Mouse (Mus musculus) midbrain, embryonic 11.5 days (tissue): Measurements from ENCODE around the gene Bmper. TPM values are rescaled to one million over a fixed set of nuclear protein-coding genes. Genes with fewer than 3 reads are reported as not detected.

Experiments
- ATAC-seq: fragments of 200-750 bp; cut with Nextera tagmentation; 2 replicates; pipeline ENCODE4 v1.8.0; 2017; ENCODE audit warnings: moderate TSS enrichment, moderate library complexity; ENCODE audit not compliant: low FRiP score
- DNase-seq: peaks from one replicate; pipeline ENCODE4 v3.0.0; 2015; ENCODE audit warnings: low spot score; ENCODE audit errors: missing footprints
- H3K27ac ChIP-seq: fragments of 300-500 bp; sonication (generic); 2 replicates; pipeline ENCODE4 v1.5.1; 2014; ENCODE audit warnings: low read depth, low read length
- H3K27me3 ChIP-seq: fragments of 300-500 bp; sonication (generic); 2 replicates; pipeline ENCODE4 v1.6.1; 2014; ENCODE audit warnings: mild to moderate bottlenecking, low read length, moderate library complexity, mixed read lengths; ENCODE audit not compliant: control insufficient read depth, insufficient read depth
- H3K36me3 ChIP-seq: fragments of 300-500 bp; sonication (generic); 2 replicates; pipeline ENCODE4 v1.6.1; 2014; ENCODE audit warnings: mild to moderate bottlenecking, low read length, moderate library complexity, mixed read lengths; ENCODE audit not compliant: control insufficient read depth, insufficient read depth
- H3K4me1 ChIP-seq: fragments of 300-500 bp; sonication (generic); 2 replicates; pipeline ENCODE4 v1.6.1; 2014; ENCODE audit warnings: low read length; ENCODE audit not compliant: control insufficient read depth, insufficient read depth
- H3K4me2 ChIP-seq: fragments of 300-500 bp; sonication (generic); 2 replicates; pipeline ENCODE4 v1.6.1; 2014; ENCODE audit warnings: mild to moderate bottlenecking, moderate library complexity
- H3K4me3 ChIP-seq: fragments of 300-500 bp; sonication (generic); 2 replicates; pipeline ENCODE4 v1.5.1; 2014; ENCODE audit warnings: low read depth, low read length
- H3K9ac ChIP-seq: fragments of 300-500 bp; sonication (generic); 2 replicates; pipeline ENCODE4 v1.6.1; 2014; ENCODE audit warnings: low read length
- H3K9me3 ChIP-seq: fragments of 300-500 bp; sonication (generic); 2 replicates; pipeline ENCODE4 v1.6.1; 2016; ENCODE audit warnings: low read length; ENCODE audit not compliant: control insufficient read depth
- WGBS: fragments of 180-500 bp; shearing (Covaris S2); extraction: QIAGEN DNeasy Blood & Tissue Kit; methylation state at CpG from one replicate; pipeline ENCODE4 v1.1.7; 2014; 5-methylcytosine and 5-hydroxymethylcytosine counted together
- polyA plus RNA-seq: library from polyadenylated mRNA; unstranded; fragments of >200 nt; fragmentation: Nextera tagmentation; extraction: Ambion mirVana; gene quantifications from 2 replicates; pipeline ENCODE4 v1.2.1, GENCODE M21; 2014

The Bmper gene
- polyA plus RNA-seq, 1 experiment from 2014 or later = 2.7 TPM

- H3K9ac ChIP-seq = no peak overlapping the region
- 42% methylated on average over 3 of the region's 3 CpGs for WGBS
- DNase-seq (no peak), ATAC-seq (no peak)
- H3K36me3 ChIP-seq = no peaks in the 10 kb centered on the region
- no peak overlapping the region for H3K4me3 ChIP-seq
- no peak overlapping the region for H3K4me2 ChIP-seq
- H3K27me3 ChIP-seq = no peaks in the 10 kb centered on the region
- H3K4me1 ChIP-seq = peaks cover 3% of the 10 kb centered on the region; the same call in 1 of the 2 replicates
- no peaks in the 10 kb centered on the region for H3K9me3 ChIP-seq
- no peak overlapping the region for H3K27ac ChIP-seq
These were observed 185.3 kb downstream of the Bmper start for GRCm38 (mm10) chr9:23407935-23408781.

- Histone ChIP-seq H3K36me3 (no peaks in the 10 kb centered on the region), H3K4me3 (no peak overlapping the region), H3K27ac (no peak overlapping the region), H3K4me2 (no peak overlapping the region), H3K27me3 (no peaks in the 10 kb centered on the region), H3K4me1 (peaks cover 3% of the 10 kb centered on the region; the same call in 1 of the 2 replicates), H3K9ac (no peak overlapping the region), H3K9me3 (no peaks in the 10 kb centered on the region)
- no peak for ATAC-seq
- no peak for DNase-seq
- 72% methylated on average over 2 of the region's 2 CpGs for WGBS
These were observed 187.7 kb downstream of the Bmper start for GRCm38 (mm10) chr9:23410567-23410966.

GRCm38 (mm10) chr9:23412956-23413355 is 190.1 kb downstream of the Bmper start:
- no peak overlapping the region for H3K27ac ChIP-seq
- H3K4me3 ChIP-seq = no peak overlapping the region
- no peak overlapping the region for H3K9ac ChIP-seq
- 90% methylated on average over 2 of the region's 2 CpGs for WGBS
- peaks cover 3% of the 10 kb centered on the region; the same call in 1 of the 2 replicates for H3K4me1 ChIP-seq
- H3K4me2 ChIP-seq = no peak overlapping the region
- DNase-seq = no peak
- ATAC-seq = no peak
- no peaks in the 10 kb centered on the region for H3K27me3 ChIP-seq
- no peaks in the 10 kb centered on the region for H3K36me3 ChIP-seq
- H3K9me3 ChIP-seq = no peaks in the 10 kb centered on the region; the same call in 1 of the 2 replicates

GRCm38 (mm10) chr9:23419107-23419506 is 196.2 kb downstream of the Bmper start:
- 94% methylated on average over 2 of the region's 2 CpGs for WGBS
- no peak for DNase-seq
- Histone ChIP-seq H3K27me3 (no peaks in the 10 kb centered on the region), H3K9ac (no peak overlapping the region), H3K4me2 (no peak overlapping the region), H3K4me1 (no peaks in the 10 kb centered on the region), H3K4me3 (no peak overlapping the region), H3K36me3 (no peaks in the 10 kb centered on the region), H3K27ac (no peak overlapping the region), H3K9me3 (no peaks in the 10 kb centered on the region; the same call in 1 of the 2 replicates)
- no peak for ATAC-seq

GRCm38 (mm10) chr9:23423748-23424147 is 200.9 kb downstream of the Bmper start:
- Histone ChIP-seq H3K36me3 (no peaks in the 10 kb centered on the region), H3K4me3 (no peak overlapping the region), H3K9me3 (no peaks in the 10 kb centered on the region), H3K27ac (no peak overlapping the region), H3K4me2 (no peak overlapping the region), H3K27me3 (no peaks in the 10 kb centered on the region), H3K4me1 (no peaks in the 10 kb centered on the region), H3K9ac (no peak overlapping the region)
- DNase-seq (no peak), ATAC-seq (no peak)
- 81% methylated on average over 1 of the region's 1 CpGs for WGBS

- no peak for ATAC-seq
- no peak overlapping the region for H3K9ac ChIP-seq
- H3K27ac ChIP-seq = no peak overlapping the region
- no peak overlapping the region for H3K4me2 ChIP-seq
- H3K27me3 ChIP-seq = no peaks in the 10 kb centered on the region
- no peak for DNase-seq
- no peaks in the 10 kb centered on the region for H3K4me1 ChIP-seq
- H3K36me3 ChIP-seq = no peaks in the 10 kb centered on the region
- no peak overlapping the region for H3K4me3 ChIP-seq
- H3K9me3 ChIP-seq = no peaks in the 10 kb centered on the region
- WGBS = 87% methylated on average over 2 of the region's 2 CpGs
These were observed 209.8 kb downstream of the Bmper start for GRCm38 (mm10) chr9:23432631-23433030.

GRCm38 (mm10) chr9:23433238-23433637 is 210.4 kb downstream of the Bmper start:
- Histone ChIP-seq H3K27ac (no peak overlapping the region), H3K9me3 (no peaks in the 10 kb centered on the region), H3K9ac (no peak overlapping the region), H3K4me2 (no peak overlapping the region), H3K4me1 (no peaks in the 10 kb centered on the region), H3K36me3 (no peaks in the 10 kb centered on the region), H3K4me3 (no peak overlapping the region), H3K27me3 (no peaks in the 10 kb centered on the region)
- ATAC-seq (no peak), DNase-seq (no peak)
- 88% methylated on average over 3 of the region's 3 CpGs for WGBS

GRCm38 (mm10) chr9:23436751-23437150 is 213.9 kb downstream of the Bmper start:
- ATAC-seq (no peak), DNase-seq (no peak)
- Histone ChIP-seq H3K4me1 (no peaks in the 10 kb centered on the region), H3K4me2 (no peak overlapping the region), H3K36me3 (no peaks in the 10 kb centered on the region), H3K27me3 (no peaks in the 10 kb centered on the region), H3K9me3 (no peaks in the 10 kb centered on the region), H3K9ac (no peak overlapping the region), H3K4me3 (no peak overlapping the region), H3K27ac (no peak overlapping the region)
- 89% methylated on average over 6 of the region's 6 CpGs for WGBS

- no peak overlapping the region for H3K9ac ChIP-seq
- no peak overlapping the region for H3K4me2 ChIP-seq
- no peak overlapping the region for H3K4me3 ChIP-seq
- H3K27ac ChIP-seq = no peak overlapping the region
- no peaks in the 10 kb centered on the region for H3K27me3 ChIP-seq
- H3K4me1 ChIP-seq = no peaks in the 10 kb centered on the region
- no peaks in the 10 kb centered on the region for H3K36me3 ChIP-seq
- ATAC-seq (no peak), DNase-seq (no peak)
- 89% methylated on average over 9 of the region's 9 CpGs for WGBS
- no peaks in the 10 kb centered on the region for H3K9me3 ChIP-seq
These were observed 215.8 kb downstream of the Bmper start for GRCm38 (mm10) chr9:23438662-23439061.
